Mouse (Mus musculus) Muller cell, postnatal 12 days (primary cell): ENCODE data around the gene Trem2.
"Not testable (repeated sequence)": the region's sequence is repeated elsewhere in the genome, so short reads cannot be mapped to it uniquely, and the experiment has no call there.

Experiments
- DNase-seq: peaks from one replicate; pipeline ENCODE4 v3.0.0-alpha.2; 2015; ENCODE audit errors: inconsistent ontology term

Gene Trem2

GRCm38 (mm10) chr17:48350681-48351193 lies 4.5 kb downstream of the Trem2 start:
- no peak for DNase-seq

GRCm38 (mm10) chr17:48352976-48353375 lies 6.8 kb downstream of the Trem2 start:
- not testable (repeated sequence) for DNase-seq

GRCm38 (mm10) chr17:48355822-48356221 lies 9.6 kb downstream of the Trem2 start:
- DNase-seq, result peak; percentile 63

GRCm38 (mm10) chr17:48357892-48358291 lies 11.7 kb downstream of the Trem2 start:
- no peak for DNase-seq

GRCm38 (mm10) chr17:48359616-48360015 lies 13.4 kb downstream of the Trem2 start, which contains the start of gene Treml1:
Treml1 (plus strand) TSS chr17:48359916.
- no peak for DNase-seq

GRCm38 (mm10) chr17:48360462-48360861 lies 14.3 kb downstream of the Trem2 start:
- no peak for DNase-seq

- no peak for DNase-seq
Measured at GRCm38 (mm10) chr17:48362346-48362745, 16.1 kb downstream of the Trem2 start.

GRCm38 (mm10) chr17:48362966-48363365 lies 16.8 kb downstream of the Trem2 start:
- no peak for DNase-seq

- no peak for DNase-seq
Measured at GRCm38 (mm10) chr17:48363421-48363965, 17.3 kb downstream of the Trem2 start.

- DNase-seq, result no peak
Measured at GRCm38 (mm10) chr17:48365511-48366155, 19.4 kb downstream of the Trem2 start.

- DNase-seq, result no peak
Measured at GRCm38 (mm10) chr17:48366806-48367205, 20.6 kb downstream of the Trem2 start.

GRCm38 (mm10) chr17:48371621-48372020 lies 25.4 kb downstream of the Trem2 start:
- DNase-seq, result no peak

GRCm38 (mm10) chr17:48372987-48373386 lies 26.8 kb downstream of the Trem2 start:
- DNase-seq, result no peak

GRCm38 (mm10) chr17:48376102-48376501 lies 29.9 kb downstream of the Trem2 start:
- no peak for DNase-seq

GRCm38 (mm10) chr17:48379050-48379449 lies 32.8 kb downstream of the Trem2 start:
- DNase-seq, result no peak

- no peak for DNase-seq
Measured at GRCm38 (mm10) chr17:48385786-48386461, 39.7 kb downstream of the Trem2 start.

- DNase-seq, result no peak
Measured at GRCm38 (mm10) chr17:48388666-48389065, 42.5 kb downstream of the Trem2 start.

GRCm38 (mm10) chr17:48389442-48389841 lies 43.2 kb downstream of the Trem2 start:
- no peak for DNase-seq

- no peak for DNase-seq
Measured at GRCm38 (mm10) chr17:48391446-48391845, 45.2 kb downstream of the Trem2 start.

- no peak for DNase-seq
Measured at GRCm38 (mm10) chr17:48392616-48393015, 46.4 kb downstream of the Trem2 start.

- no peak for DNase-seq
Measured at GRCm38 (mm10) chr17:48401710-48402109, 55.5 kb downstream of the Trem2 start.

- no peak for DNase-seq
Measured at GRCm38 (mm10) chr17:48402751-48403150, 56.5 kb downstream of the Trem2 start.
